Mouse (Mus musculus): ENCODE results near the gene Sh3bgrl2. TPM values are rescaled to one million over a fixed set of nuclear protein-coding genes. Genes with fewer than 3 reads are reported as not detected.

Gene Sh3bgrl2
- polyA plus RNA-seq, 1 experiment, result 3.0 TPM

GRCm38 (mm10) chr9:83537510-83537909 lies 10.6 kb upstream of the Sh3bgrl2 start:
- 69% methylated on average over 2 of the region's 2 CpGs for WGBS
- Histone ChIP-seq H3K27me3 (ENCODE audit: control insufficient read depth, insufficient read depth, low read length) (no peaks in the 10 kb centered on the region), H3K27ac (ENCODE audit: control insufficient read depth, insufficient read depth, low read length) (no peak overlapping the region), H3K4me3 (ENCODE audit: control insufficient read depth, insufficient read depth, low read length) (no peak overlapping the region), H3K36me3 (ENCODE audit: control insufficient read depth, insufficient read depth, low read length) (no peaks in the 10 kb centered on the region), H3K4me1 (replicated peaks; ENCODE audit: control insufficient read depth, insufficient read depth, low read length) (no peaks in the 10 kb centered on the region)
- no peak for DNase-seq
- TF ChIP-seq POLR2A (IDR thresholded peaks at IDR 0.05; ENCODE audit: control insufficient read depth, extremely low read depth, insufficient read depth, low read length, poor library complexity) (no peak), CTCF (IDR thresholded peaks at IDR 0.05; ENCODE audit: borderline replicate concordance, control insufficient read depth, extremely low read depth, insufficient read depth, low read length, poor library complexity) (no peak)

GRCm38 (mm10) chr9:83537921-83538536 lies 10.1 kb upstream of the Sh3bgrl2 start:
- Histone ChIP-seq H3K4me1 (replicated peaks; ENCODE audit: control insufficient read depth, insufficient read depth, low read length) (no peaks in the 10 kb centered on the region), H3K36me3 (ENCODE audit: control insufficient read depth, insufficient read depth, low read length) (no peaks in the 10 kb centered on the region), H3K4me3 (ENCODE audit: control insufficient read depth, insufficient read depth, low read length) (no peak overlapping the region), H3K27ac (ENCODE audit: control insufficient read depth, insufficient read depth, low read length) (no peak overlapping the region), H3K27me3 (ENCODE audit: control insufficient read depth, insufficient read depth, low read length) (no peaks in the 10 kb centered on the region)
- 79% methylated on average over 15 of the region's 15 CpGs for WGBS
- no peak for DNase-seq
- TF ChIP-seq POLR2A (IDR thresholded peaks at IDR 0.05; ENCODE audit: control insufficient read depth, extremely low read depth, insufficient read depth, low read length, poor library complexity), result no peak
- TF ChIP-seq CTCF (IDR thresholded peaks at IDR 0.05; ENCODE audit: borderline replicate concordance, control insufficient read depth, extremely low read depth, insufficient read depth, low read length, poor library complexity), result no peak

GRCm38 (mm10) chr9:83539809-83540491 lies 8.2 kb upstream of the Sh3bgrl2 start:
- no peak for DNase-seq
- no peak overlapping the region for H3K27ac ChIP-seq (ENCODE audit: control insufficient read depth, insufficient read depth, low read length)
- no peaks in the 10 kb centered on the region for H3K36me3 ChIP-seq (ENCODE audit: control insufficient read depth, insufficient read depth, low read length)
- 94% methylated on average over 14 of the region's 14 CpGs for WGBS
- no peaks in the 10 kb centered on the region for H3K4me1 ChIP-seq (replicated peaks; ENCODE audit: control insufficient read depth, insufficient read depth, low read length)
- H3K4me3 ChIP-seq (ENCODE audit: control insufficient read depth, insufficient read depth, low read length), result no peak overlapping the region
- TF ChIP-seq POLR2A (IDR thresholded peaks at IDR 0.05; ENCODE audit: control insufficient read depth, extremely low read depth, insufficient read depth, low read length, poor library complexity) (no peak), CTCF (IDR thresholded peaks at IDR 0.05; ENCODE audit: borderline replicate concordance, control insufficient read depth, extremely low read depth, insufficient read depth, low read length, poor library complexity) (no peak)
- no peaks in the 10 kb centered on the region for H3K27me3 ChIP-seq (ENCODE audit: control insufficient read depth, insufficient read depth, low read length)

- DNase-seq, result no peak
- no peak overlapping the region for H3K27ac ChIP-seq (ENCODE audit: control insufficient read depth, insufficient read depth, low read length)
- no peak overlapping the region for H3K4me3 ChIP-seq (ENCODE audit: control insufficient read depth, insufficient read depth, low read length)
- no peaks in the 10 kb centered on the region for H3K27me3 ChIP-seq (ENCODE audit: control insufficient read depth, insufficient read depth, low read length)
- no peaks in the 10 kb centered on the region for H3K36me3 ChIP-seq (ENCODE audit: control insufficient read depth, insufficient read depth, low read length)
- 94% methylated on average over 4 of the region's 4 CpGs for WGBS
- TF ChIP-seq CTCF (IDR thresholded peaks at IDR 0.05; ENCODE audit: borderline replicate concordance, control insufficient read depth, extremely low read depth, insufficient read depth, low read length, poor library complexity) (no peak), POLR2A (IDR thresholded peaks at IDR 0.05; ENCODE audit: control insufficient read depth, extremely low read depth, insufficient read depth, low read length, poor library complexity) (no peak)
- H3K4me1 ChIP-seq (replicated peaks; ENCODE audit: control insufficient read depth, insufficient read depth, low read length), result no peaks in the 10 kb centered on the region
Measured at GRCm38 (mm10) chr9:83540492-83540857, 7.7 kb upstream of the Sh3bgrl2 start.

GRCm38 (mm10) chr9:83540975-83541374 lies 7.2 kb upstream of the Sh3bgrl2 start:
- Histone ChIP-seq H3K27me3 (ENCODE audit: control insufficient read depth, insufficient read depth, low read length) (no peaks in the 10 kb centered on the region), H3K4me3 (ENCODE audit: control insufficient read depth, insufficient read depth, low read length) (no peak overlapping the region), H3K27ac (ENCODE audit: control insufficient read depth, insufficient read depth, low read length) (no peak overlapping the region), H3K4me1 (replicated peaks; ENCODE audit: control insufficient read depth, insufficient read depth, low read length) (no peaks in the 10 kb centered on the region), H3K36me3 (ENCODE audit: control insufficient read depth, insufficient read depth, low read length) (no peaks in the 10 kb centered on the region)
- DNase-seq, result no peak
- no peak for TF ChIP-seq POLR2A (IDR thresholded peaks at IDR 0.05; ENCODE audit: control insufficient read depth, extremely low read depth, insufficient read depth, low read length, poor library complexity)
- WGBS, result 96% methylated on average over 3 of the region's 3 CpGs

- H3K4me1 ChIP-seq (replicated peaks; ENCODE audit: control insufficient read depth, insufficient read depth, low read length), result peaks cover 10% of the 10 kb centered on the region
- no peaks in the 10 kb centered on the region for H3K36me3 ChIP-seq (ENCODE audit: control insufficient read depth, insufficient read depth, low read length)
- H3K27ac ChIP-seq (ENCODE audit: control insufficient read depth, insufficient read depth, low read length), result no peak overlapping the region
- no peak overlapping the region for H3K4me3 ChIP-seq (ENCODE audit: control insufficient read depth, insufficient read depth, low read length)
- no peak for DNase-seq
- H3K27me3 ChIP-seq (ENCODE audit: control insufficient read depth, insufficient read depth, low read length), result peaks cover 9% of the 10 kb centered on the region
- TF ChIP-seq CTCF (IDR thresholded peaks at IDR 0.05; ENCODE audit: borderline replicate concordance, control insufficient read depth, extremely low read depth, insufficient read depth, low read length, poor library complexity) (no peak), POLR2A (IDR thresholded peaks at IDR 0.05; ENCODE audit: control insufficient read depth, extremely low read depth, insufficient read depth, low read length, poor library complexity) (no peak)
Measured at GRCm38 (mm10) chr9:83545240-83545639, 2.9 kb upstream of the Sh3bgrl2 start.

All from thymus, adult 2 months (tissue).